Mouse (Mus musculus) neural tube, embryonic 13.5 days (tissue): ENCODE measurements around the gene Utp3. TPM values are rescaled to one million over a fixed set of nuclear protein-coding genes. Genes with fewer than 3 reads are reported as not detected.
A peak's percentile ranks its signal among the peaks of the same experiment; 100 is the strongest.

ENCODE experiments used
- ATAC-seq: fragments of 200-750 bp; cut with Nextera tagmentation; 2 replicates; pipeline ENCODE4 v1.8.0; 2017; ENCODE audit warnings: low read depth, mild to moderate bottlenecking, moderate TSS enrichment, moderate library complexity
- H3K27ac ChIP-seq: fragments of 300-500 bp; sonication (generic); replicated peaks from 2 replicates; pipeline ENCODE4 v1.5.1; 2015; ENCODE audit warnings: moderate library complexity, mild to moderate bottlenecking, inconsistent platforms
- H3K27me3 ChIP-seq: fragments of 300-500 bp; sonication (generic); 2 replicates; pipeline ENCODE4 v1.6.1; 2015; ENCODE audit warnings: mild to moderate bottlenecking, inconsistent platforms
- H3K36me3 ChIP-seq: fragments of 300-500 bp; sonication (generic); 2 replicates; pipeline ENCODE4 v1.6.1; 2015; ENCODE audit warnings: mild to moderate bottlenecking, inconsistent platforms
- H3K4me1 ChIP-seq: fragments of 300-500 bp; sonication (generic); replicated peaks from 2 replicates; pipeline ENCODE4 v1.6.1; 2015; ENCODE audit warnings: inconsistent platforms
- H3K4me2 ChIP-seq: fragments of 300-500 bp; sonication (generic); 2 replicates; pipeline ENCODE4 v1.6.1; 2015; ENCODE audit warnings: inconsistent platforms, mild to moderate bottlenecking, moderate library complexity
- H3K4me3 ChIP-seq: fragments of 300-500 bp; sonication (generic); 2 replicates; pipeline ENCODE4 v1.5.1; 2015; ENCODE audit warnings: mild to moderate bottlenecking, inconsistent platforms
- H3K9ac ChIP-seq: fragments of 300-500 bp; sonication (generic); 2 replicates; pipeline ENCODE4 v1.6.1; 2015; ENCODE audit warnings: moderate library complexity, mild to moderate bottlenecking, inconsistent platforms
- H3K9me3 ChIP-seq: fragments of 300-500 bp; sonication (generic); 2 replicates; pipeline ENCODE4 v1.6.1; 2016; ENCODE audit warnings: inconsistent platforms
- WGBS: fragments of 180-500 bp; shearing (Covaris S2); methylation state at CpG from one replicate; pipeline ENCODE4 v1.1.7; 2015; 5-methylcytosine and 5-hydroxymethylcytosine counted together
- polyA plus RNA-seq: library from polyadenylated mRNA; unstranded; fragments of >200 nt; fragmentation: Nextera tagmentation; extraction: Ambion mirVana; gene quantifications from 2 replicates; pipeline ENCODE4 v1.2.1, GENCODE M21; 2015

Utp3 gene
- polyA plus RNA-seq, 1 experiment from 2014 or later: 52.3 TPM

DNA sequence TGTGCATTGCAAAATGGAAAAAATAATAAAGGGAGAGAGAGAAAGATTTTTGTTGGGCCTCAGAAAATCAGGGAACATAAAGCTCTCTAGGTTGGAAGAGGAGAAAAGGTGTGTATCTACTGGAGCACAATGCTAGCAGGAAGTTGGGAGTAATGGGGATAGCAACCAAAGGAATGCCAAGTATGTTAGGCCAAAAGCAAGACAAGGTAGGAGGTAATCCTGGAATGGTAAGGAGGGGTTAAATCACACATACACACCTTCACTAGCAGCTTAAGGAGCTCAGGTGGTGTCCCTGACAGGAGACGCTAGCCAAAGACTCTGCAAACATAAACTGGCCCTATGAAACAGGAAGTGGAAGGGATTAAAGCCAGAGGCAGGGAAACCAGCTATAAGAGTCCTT, 4.7 kb downstream of the Utp3 start:
- peaks cover 23% of the 10 kb centered on the region for H3K4me1 ChIP-seq
- H3K9ac ChIP-seq: no peak overlapping the region
- no peak overlapping the region for H3K4me2 ChIP-seq
- H3K4me3 ChIP-seq: no peak overlapping the region
- H3K27me3 ChIP-seq: no peaks in the 10 kb centered on the region
- WGBS: 56% methylated on average over 1 of the region's 1 CpGs
- H3K27ac ChIP-seq: no peak overlapping the region
- H3K9me3 ChIP-seq: no peaks in the 10 kb centered on the region
- peaks cover 7% of the 10 kb centered on the region; the same call in 1 of the 2 replicates for H3K36me3 ChIP-seq
- ATAC-seq: no peak

GRCm38 (mm10) chr5:88561080-88561814, 7.0 kb downstream of the Utp3 start:
- Histone ChIP-seq H3K9me3 (no peaks in the 10 kb centered on the region), H3K27ac (no peak overlapping the region), H3K27me3 (no peaks in the 10 kb centered on the region), H3K36me3 (peaks cover 7% of the 10 kb centered on the region; the same call in 1 of the 2 replicates), H3K9ac (no peak overlapping the region), H3K4me1 (peaks cover 12% of the 10 kb centered on the region), H3K4me2 (no peak overlapping the region), H3K4me3 (no peak overlapping the region)
- 86% methylated on average over 9 of the region's 9 CpGs for WGBS
- no peak for ATAC-seq

- ATAC-seq: no peak
- 78% methylated on average over 8 of the region's 8 CpGs for WGBS
Observed at GRCm38 (mm10) chr5:88562863-88563780, 8.9 kb downstream of the Utp3 start.

DNA sequence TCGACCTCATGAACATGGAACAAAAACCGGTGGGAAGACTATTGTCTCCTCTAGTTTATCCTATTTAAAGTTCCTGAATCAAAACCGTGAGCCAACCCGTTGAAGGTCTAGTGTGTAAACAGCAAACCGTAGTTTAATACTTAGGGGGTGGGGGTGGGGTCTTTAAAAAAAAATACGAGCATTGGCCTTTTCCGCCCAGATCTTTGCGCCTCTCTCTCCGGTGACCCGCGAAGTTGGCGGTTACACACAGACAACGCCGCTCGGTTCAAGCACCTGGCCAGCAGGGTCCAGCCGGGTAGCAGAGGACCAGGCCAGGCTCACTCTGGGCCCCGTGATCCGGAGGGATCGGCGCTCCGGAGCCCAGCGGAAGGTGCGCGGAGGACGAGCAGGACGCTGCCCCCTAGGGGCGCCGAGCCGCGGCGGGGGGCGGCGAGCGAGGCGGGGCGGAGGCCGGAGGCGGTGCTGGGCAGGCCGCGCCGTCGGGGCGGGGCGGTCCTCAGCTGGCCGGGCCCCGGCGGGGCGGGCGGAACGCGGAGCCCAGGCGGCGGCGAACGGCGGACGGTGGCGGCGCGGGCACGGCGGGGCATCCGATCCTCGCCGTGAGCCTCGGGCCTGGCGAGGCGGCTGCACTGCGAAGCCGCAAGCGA, 10.4 kb downstream of the Utp3 start, which contains the start of gene Rufy3:
Gene Rufy3 (plus strand): TSS at position 540 of the 647 bp plus-strand sequence.
- peak; percentile 88 for ATAC-seq
- WGBS: under 1% methylated on average over 67 of the region's 71 CpGs
- peak within 1 kb of the TSS; percentile 92 for H3K9ac ChIP-seq
- no peaks in the 10 kb centered on the region for H3K36me3 ChIP-seq
- H3K27ac ChIP-seq: peak within 1 kb of the TSS; percentile 92
- peaks cover 17% of the 10 kb centered on the region for H3K4me1 ChIP-seq
- H3K27me3 ChIP-seq: no peaks in the 10 kb centered on the region
- peak within 1 kb of the TSS; percentile 76 for H3K4me2 ChIP-seq
- no peaks in the 10 kb centered on the region for H3K9me3 ChIP-seq
- peak within 1 kb of the TSS; percentile 88 for H3K4me3 ChIP-seq

More at GRCm38 (mm10) chr5:88562863-88563780, 8.9 kb downstream of the Utp3 start:
- Histone ChIP-seq H3K9ac (no peak overlapping the region), H3K27me3 (no peaks in the 10 kb centered on the region), H3K36me3 (no peaks in the 10 kb centered on the region), H3K27ac (no peak overlapping the region), H3K4me1 (peaks cover 17% of the 10 kb centered on the region), H3K9me3 (no peaks in the 10 kb centered on the region), H3K4me2 (no peak overlapping the region), H3K4me3 (no peak overlapping the region)

GRCm38 (mm10) chr5:88565148-88566033, 11.1 kb downstream of the Utp3 start:
- 0 out of 2 replicates have a peak, but pooled peaks cover 3% of the 10 kb centered on the region for H3K36me3 ChIP-seq
- ATAC-seq: peak; percentile 75
- H3K4me1 ChIP-seq: peaks cover 17% of the 10 kb centered on the region
- H3K9ac ChIP-seq: peak overlapping the region; percentile 92
- peak overlapping the region; percentile 76 for H3K4me2 ChIP-seq
- no peaks in the 10 kb centered on the region for H3K9me3 ChIP-seq
- WGBS: under 1% methylated on average over 82 of the region's 119 CpGs
- H3K27ac ChIP-seq: peak overlapping the region; percentile 92
- H3K27me3 ChIP-seq: no peaks in the 10 kb centered on the region
- peak overlapping the region; percentile 88 for H3K4me3 ChIP-seq

DNA sequence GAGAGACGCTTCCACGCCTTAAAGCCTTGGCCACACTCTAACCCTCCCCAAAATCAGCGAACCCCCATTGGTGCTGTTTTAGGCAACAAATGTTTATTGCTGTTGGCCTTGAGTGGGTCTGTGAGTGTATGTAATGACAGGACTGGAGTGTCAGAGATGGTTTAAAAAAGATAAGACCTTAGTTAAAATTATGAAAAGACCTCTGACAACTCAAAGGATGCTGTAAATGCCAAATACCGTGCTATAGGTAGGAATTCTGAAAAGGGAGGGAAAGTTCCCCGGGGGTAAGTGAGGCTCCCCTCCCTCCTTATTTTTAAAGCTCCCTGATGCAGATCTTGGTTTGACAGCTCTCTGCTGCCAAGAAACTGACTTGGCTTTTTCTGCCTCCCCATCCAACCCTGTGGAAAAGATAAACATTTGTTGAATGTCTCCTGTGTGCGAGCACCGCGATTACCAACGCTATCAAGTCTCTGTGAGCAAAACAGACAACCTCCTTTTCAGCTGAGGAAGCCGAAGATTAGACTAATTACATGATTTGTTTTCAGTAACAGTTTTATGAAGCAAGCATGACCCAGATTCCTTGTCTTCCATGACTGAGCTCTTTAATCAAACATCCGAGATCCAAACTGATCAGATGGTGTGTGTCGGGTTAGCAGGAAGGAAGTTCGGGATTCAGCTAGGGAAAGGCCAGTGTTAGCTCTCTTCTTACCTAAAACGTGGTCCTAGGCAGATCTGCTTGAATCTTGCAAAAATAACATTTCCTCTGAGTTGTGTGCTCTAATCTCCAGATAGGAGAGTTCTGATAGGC, 12.0 kb downstream of the Utp3 start:
- no peaks in the 10 kb centered on the region for H3K27me3 ChIP-seq
- H3K9ac ChIP-seq: peak overlapping the region; percentile 92
- peak overlapping the region; percentile 92 for H3K27ac ChIP-seq
- peak overlapping the region; percentile 76 for H3K4me2 ChIP-seq
- peaks cover 8% of the 10 kb centered on the region; the same call in 1 of the 2 replicates for H3K36me3 ChIP-seq
- H3K4me1 ChIP-seq: peaks cover 17% of the 10 kb centered on the region
- H3K4me3 ChIP-seq: peak overlapping the region; percentile 88
- no peak for ATAC-seq
- WGBS: 6% methylated on average over 14 of the region's 14 CpGs
- H3K9me3 ChIP-seq: no peaks in the 10 kb centered on the region

GRCm38 (mm10) chr5:88569541-88569940, 15.3 kb downstream of the Utp3 start:
- Histone ChIP-seq H3K4me1 (peaks cover 17% of the 10 kb centered on the region), H3K4me2 (no peak overlapping the region), H3K4me3 (no peak overlapping the region), H3K9me3 (no peaks in the 10 kb centered on the region), H3K9ac (no peak overlapping the region), H3K27ac (no peak overlapping the region), H3K27me3 (no peaks in the 10 kb centered on the region), H3K36me3 (peaks cover 8% of the 10 kb centered on the region; the same call in 1 of the 2 replicates)
- WGBS: 58% methylated on average over 3 of the region's 3 CpGs
- no peak for ATAC-seq

DNA sequence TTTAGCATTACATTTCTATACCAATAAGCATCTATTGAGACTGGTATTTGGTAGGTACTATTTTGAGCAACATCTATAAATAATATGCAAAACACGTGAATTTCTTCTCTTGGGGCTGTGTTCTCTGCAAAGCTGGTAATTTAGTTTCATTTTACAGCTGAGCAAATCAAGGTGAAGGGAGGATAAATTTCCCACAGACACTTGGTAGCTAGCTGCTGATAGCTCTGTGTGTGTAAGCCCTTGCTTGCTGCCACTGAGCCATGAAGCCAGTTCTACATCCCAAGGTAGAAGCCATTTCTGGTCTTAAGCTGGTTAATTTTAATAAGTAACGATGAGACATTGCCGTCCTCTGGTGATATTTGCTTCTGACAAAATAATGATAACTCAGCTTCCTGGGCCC, 20.6 kb downstream of the Utp3 start:
- Histone ChIP-seq H3K9me3 (no peaks in the 10 kb centered on the region), H3K9ac (no peak overlapping the region), H3K4me1 (no peaks in the 10 kb centered on the region), H3K4me2 (no peak overlapping the region), H3K27ac (no peak overlapping the region), H3K4me3 (no peak overlapping the region), H3K27me3 (no peaks in the 10 kb centered on the region), H3K36me3 (peaks cover 8% of the 10 kb centered on the region; the same call in 1 of the 2 replicates)
- no peak for ATAC-seq
- WGBS: 90% methylated on average over 3 of the region's 3 CpGs

DNA sequence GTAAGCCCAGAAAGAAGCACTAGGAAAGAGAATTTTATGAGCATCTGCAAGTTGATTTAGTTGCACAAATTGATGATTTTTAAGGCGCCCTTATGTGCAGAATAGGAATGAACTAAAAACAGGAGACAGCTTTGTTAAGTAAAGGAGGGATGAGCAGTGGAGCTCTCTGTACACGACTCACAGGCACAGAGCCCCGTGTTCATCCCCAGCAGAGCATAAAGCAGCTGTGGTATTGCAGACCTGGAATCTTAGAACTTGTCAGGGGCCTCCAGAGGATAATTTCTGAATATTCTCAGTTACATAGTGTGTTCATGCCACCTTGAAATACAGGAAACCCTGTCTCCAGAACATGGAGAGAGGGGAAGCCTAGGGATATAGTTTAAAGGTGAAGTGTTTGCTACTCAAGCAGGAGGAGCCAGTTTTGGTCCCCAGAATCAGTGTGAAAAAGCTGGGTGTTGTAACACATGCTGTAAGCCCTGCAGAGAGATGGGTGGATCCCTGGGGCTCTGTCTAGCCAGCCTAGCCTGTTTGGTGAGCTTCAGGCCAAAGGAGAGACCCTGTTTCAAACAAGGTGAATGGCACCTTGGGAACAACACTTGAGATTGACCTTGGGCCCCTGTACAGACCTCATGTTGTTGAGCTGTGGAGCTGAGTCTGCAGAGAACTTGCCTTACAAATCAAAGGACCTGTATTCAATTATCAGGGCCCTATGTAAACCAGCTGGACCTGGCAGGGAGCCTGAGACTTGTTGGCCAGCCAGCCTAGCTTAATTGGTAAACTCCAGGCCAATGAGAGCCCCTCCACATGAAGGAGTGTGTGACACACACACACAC, 21.5 kb downstream of the Utp3 start:
- Histone ChIP-seq H3K9ac (no peak overlapping the region), H3K36me3 (peaks cover 2% of the 10 kb centered on the region), H3K4me1 (no peaks in the 10 kb centered on the region), H3K4me2 (no peak overlapping the region), H3K27ac (no peak overlapping the region; the same call in 1 of the 2 replicates), H3K9me3 (no peaks in the 10 kb centered on the region), H3K4me3 (no peak overlapping the region), H3K27me3 (no peaks in the 10 kb centered on the region)
- no peak for ATAC-seq
- WGBS: 75% methylated on average over 3 of the region's 3 CpGs

GRCm38 (mm10) chr5:88580681-88581080, 26.4 kb downstream of the Utp3 start:
- Histone ChIP-seq H3K27ac (no peak overlapping the region), H3K9me3 (no peaks in the 10 kb centered on the region), H3K4me3 (no peak overlapping the region), H3K27me3 (no peaks in the 10 kb centered on the region), H3K4me2 (no peak overlapping the region), H3K36me3 (no peaks in the 10 kb centered on the region; the same call in 1 of the 2 replicates), H3K9ac (no peak overlapping the region), H3K4me1 (peaks cover 15% of the 10 kb centered on the region)
- WGBS: 84% methylated on average over 10 of the region's 10 CpGs
- no peak for ATAC-seq
